Mouse (Mus musculus) heart, postnatal 0 days (tissue): ENCODE measurements around the gene Khdrbs2. TPM values are rescaled to one million over a fixed set of nuclear protein-coding genes. Genes with fewer than 3 reads are reported as not detected.

Experiments used
- ATAC-seq: fragments of 200-750 bp; cut with Nextera tagmentation; 2 replicates; pipeline ENCODE4 v1.8.0; 2017; ENCODE audit warnings: low read depth, moderate number of reproducible peaks, moderate library complexity; ENCODE audit not compliant: insufficient read depth
- DNase-seq: peaks from one replicate; pipeline ENCODE4 v3.0.0-alpha.2; 2016; ENCODE audit warnings: low spot score
- H3K27ac ChIP-seq: fragments of 300-500 bp; sonication (generic); 2 replicates; pipeline ENCODE4 v1.5.1; 2014; ENCODE audit warnings: low read depth, mild to moderate bottlenecking
- H3K27me3 ChIP-seq: fragments of 300-500 bp; sonication (generic); 2 replicates; pipeline ENCODE4 v1.6.1; 2014; ENCODE audit warnings: low read length, mixed read lengths; ENCODE audit not compliant: control insufficient read depth, insufficient read depth
- H3K36me3 ChIP-seq: fragments of 300-500 bp; sonication (generic); replicated peaks from 2 replicates; pipeline ENCODE4 v1.6.1; 2014; ENCODE audit warnings: low read length, mixed read lengths; ENCODE audit not compliant: control insufficient read depth, insufficient read depth
- H3K4me1 ChIP-seq: fragments of 300-500 bp; sonication (generic); 2 replicates; pipeline ENCODE4 v1.6.1; 2014; ENCODE audit warnings: antibody characterized with exemption; ENCODE audit not compliant: control insufficient read depth, insufficient read depth
- H3K4me2 ChIP-seq: fragments of 300-500 bp; sonication (generic); 2 replicates; pipeline ENCODE4 v1.6.1; 2014; ENCODE audit warnings: low read depth, mild to moderate bottlenecking, low read length, moderate library complexity
- H3K4me3 ChIP-seq: fragments of 300-500 bp; sonication (generic); 2 replicates; pipeline ENCODE4 v1.5.1; 2014; ENCODE audit warnings: low read depth, low read length
- H3K9ac ChIP-seq: fragments of 300-500 bp; sonication (generic); replicated peaks from 2 replicates; pipeline ENCODE4 v1.6.1; 2014; ENCODE audit warnings: low read depth, low read length, mixed read lengths
- H3K9me3 ChIP-seq: fragments of 300-500 bp; sonication (generic); replicated peaks from 2 replicates; pipeline ENCODE4 v1.6.1; 2016; ENCODE audit warnings: low read length; ENCODE audit not compliant: control insufficient read depth
- CTCF ChIP-seq: IDR thresholded peaks from 2 replicates; pipeline ENCODE4 v1.5.1; 2016; ENCODE audit warnings: antibody characterized with exemption, control low read depth, low read depth
- EP300 ChIP-seq: IDR thresholded peaks from 2 replicates; pipeline ENCODE4 v1.6.1; 2016; ENCODE audit warnings: antibody characterized with exemption, low read depth
- WGBS: fragments of 180-500 bp; shearing (Covaris S2); extraction: QIAGEN DNeasy Blood & Tissue Kit; methylation state at CpG from one replicate; pipeline ENCODE4 v1.1.7; 2014; 5-methylcytosine and 5-hydroxymethylcytosine counted together
- polyA plus RNA-seq: library from polyadenylated mRNA; unstranded; fragments of >200 nt; fragmentation: Nextera tagmentation; extraction: Ambion mirVana; gene quantifications from 2 replicates; pipeline ENCODE4 v1.2.1, GENCODE M21; 2015
- total RNA-seq: library from RNA; depleted of rRNA; stranded (reverse); fragments of >200 nt; gene quantifications from 2 replicates; pipeline ENCODE4 v1.2.3, GENCODE M21; 2014; ENCODE audit warnings: low replicate concordance

The Khdrbs2 gene
- total and polyA plus RNA-seq, 2 experiments from 2014 or later, result 0.29 TPM; not detected in 1

DNA sequence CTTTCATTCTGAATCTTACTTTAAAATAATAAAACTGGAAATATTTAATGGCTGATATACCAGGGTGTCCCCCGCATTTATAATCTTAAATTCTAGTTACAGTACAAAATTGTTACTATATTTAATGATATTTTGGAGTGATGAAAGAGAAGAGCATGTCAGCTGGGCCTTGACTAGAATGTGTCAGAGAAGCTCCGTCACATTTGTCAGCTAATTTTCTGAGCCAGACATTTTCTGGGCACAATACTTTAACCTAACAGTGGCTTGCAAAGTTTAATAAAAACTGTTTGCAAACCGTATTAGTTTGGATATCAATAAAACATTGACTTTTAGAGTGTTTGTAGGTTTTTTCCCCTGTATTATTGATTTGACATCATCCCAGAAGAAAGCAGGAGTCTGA, 380.9 kb downstream of the Khdrbs2 start:
- no peak overlapping the region for H3K27ac ChIP-seq
- H3K9ac ChIP-seq, result no peak overlapping the region
- 77% methylated on average over 3 of the region's 3 CpGs for WGBS
- H3K27me3 ChIP-seq, result no peaks in the 10 kb centered on the region
- no peaks in the 10 kb centered on the region for H3K36me3 ChIP-seq
- H3K4me3 ChIP-seq, result no peak overlapping the region
- ATAC-seq (no peak), DNase-seq (no peak)
- TF ChIP-seq EP300 (no peak), CTCF (no peak)
- no peaks in the 10 kb centered on the region for H3K4me1 ChIP-seq
- H3K9me3 ChIP-seq, result no peaks in the 10 kb centered on the region
- no peak overlapping the region for H3K4me2 ChIP-seq

GRCm38 (mm10) chr1:32553925-32554324, 381.4 kb downstream of the Khdrbs2 start:
- no peaks in the 10 kb centered on the region for H3K9me3 ChIP-seq
- WGBS, result 49% methylated on average over 4 of the region's 4 CpGs
- TF ChIP-seq EP300 (no peak), CTCF (peak; percentile 32)
- H3K27me3 ChIP-seq, result no peaks in the 10 kb centered on the region
- no peak overlapping the region for H3K9ac ChIP-seq
- ATAC-seq (no peak), DNase-seq (no peak)
- H3K27ac ChIP-seq, result no peak overlapping the region
- H3K4me3 ChIP-seq, result no peak overlapping the region
- no peaks in the 10 kb centered on the region for H3K4me1 ChIP-seq
- H3K36me3 ChIP-seq, result no peaks in the 10 kb centered on the region
- no peak overlapping the region for H3K4me2 ChIP-seq

- WGBS, result 86% methylated on average over 2 of the region's 2 CpGs
- TF ChIP-seq CTCF (no peak), EP300 (no peak)
- Histone ChIP-seq H3K36me3 (no peaks in the 10 kb centered on the region), H3K27me3 (no peaks in the 10 kb centered on the region), H3K4me2 (no peak overlapping the region), H3K4me1 (no peaks in the 10 kb centered on the region), H3K4me3 (no peak overlapping the region), H3K27ac (no peak overlapping the region), H3K9ac (no peak overlapping the region), H3K9me3 (no peaks in the 10 kb centered on the region)
- DNase-seq (no peak), ATAC-seq (no peak)
These were observed 396.4 kb downstream of the Khdrbs2 start for GRCm38 (mm10) chr1:32568901-32569300.

DNA sequence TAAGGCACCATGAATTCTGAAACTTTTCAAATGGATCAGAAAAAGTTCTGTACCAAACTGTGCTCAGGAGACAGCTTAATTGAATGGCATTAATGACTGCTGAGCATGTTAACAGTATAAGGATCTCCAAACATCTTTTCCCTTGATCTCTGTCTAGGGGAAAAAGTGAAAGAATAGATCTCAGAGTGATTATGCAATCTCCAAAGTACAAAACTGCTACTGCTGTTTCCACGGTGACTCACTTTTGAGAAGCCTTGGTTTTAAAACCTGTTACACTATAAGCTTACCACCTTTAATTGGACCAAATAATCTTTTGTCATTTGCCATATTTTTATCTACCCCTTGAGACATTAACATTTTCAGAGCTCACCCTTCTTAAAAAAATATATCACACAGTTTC, 453.5 kb downstream of the Khdrbs2 start:
- TF ChIP-seq CTCF, result no peak
- TF ChIP-seq EP300, result no peak
- 91% methylated on average over 1 of the region's 1 CpGs for WGBS
- Histone ChIP-seq H3K4me1 (no peaks in the 10 kb centered on the region), H3K4me3 (no peak overlapping the region), H3K4me2 (no peak overlapping the region), H3K36me3 (no peaks in the 10 kb centered on the region), H3K27me3 (no peaks in the 10 kb centered on the region), H3K9me3 (no peaks in the 10 kb centered on the region), H3K27ac (no peak overlapping the region), H3K9ac (no peak overlapping the region)
- DNase-seq (no peak), ATAC-seq (no peak)

DNA sequence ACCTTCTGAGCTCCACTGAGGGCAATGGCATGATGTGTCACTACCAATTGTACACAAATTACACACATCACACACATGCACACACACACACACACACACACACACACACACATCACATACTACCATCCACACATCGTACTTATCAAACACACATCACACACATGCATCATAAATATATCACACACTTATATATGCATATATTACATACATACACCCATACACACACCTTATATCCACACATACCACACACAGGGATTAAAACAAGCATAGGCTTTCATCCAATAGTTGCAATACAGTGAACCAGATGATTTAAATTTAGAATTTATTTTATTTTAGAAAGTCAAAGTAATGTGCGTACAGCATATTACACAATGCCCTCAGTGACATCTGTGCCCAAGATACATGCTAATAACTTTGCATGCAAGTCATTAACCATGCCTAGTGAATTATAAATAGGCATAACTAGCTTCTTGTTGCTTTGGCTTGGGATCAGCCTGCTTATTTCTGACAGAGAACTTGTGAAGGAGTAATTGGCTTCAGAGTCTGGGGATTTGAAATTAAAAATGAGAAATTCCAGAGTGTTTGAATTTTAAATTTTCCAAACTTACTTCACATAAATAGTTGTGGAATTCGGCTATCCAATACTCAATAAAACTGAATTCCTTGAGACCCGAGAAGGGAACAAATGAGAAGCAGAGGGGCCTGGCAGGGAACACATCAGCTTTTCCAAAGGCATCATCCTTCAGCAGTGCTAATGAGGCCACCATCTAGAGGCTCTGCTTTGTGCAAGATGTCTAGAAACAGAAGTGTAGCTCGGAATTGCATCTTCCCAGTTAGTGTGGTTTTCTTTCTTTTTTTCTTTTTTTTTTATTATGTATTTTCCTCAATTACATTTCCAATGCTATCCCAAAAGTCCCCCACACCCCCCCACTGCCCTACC, 460.2 kb downstream of the Khdrbs2 start:
- Histone ChIP-seq H3K27ac (no peak overlapping the region), H3K9me3 (no peaks in the 10 kb centered on the region), H3K4me2 (no peak overlapping the region), H3K36me3 (no peaks in the 10 kb centered on the region), H3K4me1 (no peaks in the 10 kb centered on the region), H3K4me3 (no peak overlapping the region), H3K27me3 (no peaks in the 10 kb centered on the region), H3K9ac (no peak overlapping the region)
- WGBS, result 68% methylated on average over 5 of the region's 5 CpGs
- DNase-seq, result no peak
- no peak for ATAC-seq
- TF ChIP-seq EP300 (no peak), CTCF (no peak)
